Mouse (Mus musculus): ENCODE data around the gene Rgs4. TPM values are rescaled to one million over a fixed set of nuclear protein-coding genes. Genes with fewer than 3 reads are reported as not detected.

Gene Rgs4
- total and polyA plus RNA-seq, 2 experiments from 2014 or later = 4.4 to 6.7 TPM

- H3K4me2 ChIP-seq (ENCODE audit: low read depth, low read length) = no peak overlapping the region
- H3K4me3 ChIP-seq (ENCODE audit: low read depth, low read length) = no peak overlapping the region
- no peak overlapping the region for H3K27ac ChIP-seq (ENCODE audit: low read depth)
- 76% methylated on average over 2 of the region's 2 CpGs for WGBS
- H3K27me3 ChIP-seq (ENCODE audit: control insufficient read depth, insufficient read depth, low read length) = no peaks in the 10 kb centered on the region
- DNase-seq (ENCODE audit: low spot score) (no peak), ATAC-seq (ENCODE audit: insufficient read depth, low read depth) (no peak)
- no peak overlapping the region for H3K9ac ChIP-seq (replicated peaks; ENCODE audit: low read depth, low read length)
- TF ChIP-seq EP300 (IDR thresholded peaks at IDR 0.05; ENCODE audit: low read depth) (no peak), CTCF (IDR thresholded peaks at IDR 0.05; ENCODE audit: low read depth) (no peak)
- no peaks in the 10 kb centered on the region for H3K9me3 ChIP-seq (replicated peaks; ENCODE audit: control insufficient read depth, low read length)
- no peaks in the 10 kb centered on the region for H3K36me3 ChIP-seq (replicated peaks; ENCODE audit: control insufficient read depth, insufficient read depth, low read length)
- no peaks in the 10 kb centered on the region for H3K4me1 ChIP-seq (ENCODE audit: control insufficient read depth, insufficient read depth)
Measured at GRCm38 (mm10) chr1:169699184-169699583, 48.3 kb downstream of the Rgs4 start.

GRCm38 (mm10) chr1:169697236-169697635 lies 50.2 kb downstream of the Rgs4 start:
- Histone ChIP-seq H3K4me1 (ENCODE audit: control insufficient read depth, insufficient read depth) (no peaks in the 10 kb centered on the region), H3K27ac (ENCODE audit: low read depth) (no peak overlapping the region), H3K9me3 (replicated peaks; ENCODE audit: control insufficient read depth, low read length) (no peaks in the 10 kb centered on the region), H3K4me2 (ENCODE audit: low read depth, low read length) (no peak overlapping the region), H3K9ac (replicated peaks; ENCODE audit: low read depth, low read length) (no peak overlapping the region), H3K27me3 (ENCODE audit: control insufficient read depth, insufficient read depth, low read length) (no peaks in the 10 kb centered on the region), H3K36me3 (replicated peaks; ENCODE audit: control insufficient read depth, insufficient read depth, low read length) (no peaks in the 10 kb centered on the region), H3K4me3 (ENCODE audit: low read depth, low read length) (no peak overlapping the region)
- TF ChIP-seq EP300 (IDR thresholded peaks at IDR 0.05; ENCODE audit: low read depth) (no peak), CTCF (IDR thresholded peaks at IDR 0.05; ENCODE audit: low read depth) (no peak)
- ATAC-seq (ENCODE audit: insufficient read depth, low read depth) = no peak
- no peak for DNase-seq (ENCODE audit: low spot score)
- WGBS = 65% methylated on average over 4 of the region's 4 CpGs

GRCm38 (mm10) chr1:169695356-169695755 lies 52.1 kb downstream of the Rgs4 start:
- H3K4me3 ChIP-seq (ENCODE audit: low read depth, low read length) = no peak overlapping the region
- H3K4me2 ChIP-seq (ENCODE audit: low read depth, low read length) = no peak overlapping the region
- H3K36me3 ChIP-seq (replicated peaks; ENCODE audit: control insufficient read depth, insufficient read depth, low read length) = no peaks in the 10 kb centered on the region
- no peaks in the 10 kb centered on the region for H3K27me3 ChIP-seq (ENCODE audit: control insufficient read depth, insufficient read depth, low read length)
- no peak for TF ChIP-seq EP300 (IDR thresholded peaks at IDR 0.05; ENCODE audit: low read depth)
- H3K4me1 ChIP-seq (ENCODE audit: control insufficient read depth, insufficient read depth) = no peaks in the 10 kb centered on the region
- ATAC-seq (ENCODE audit: insufficient read depth, low read depth) (no peak), DNase-seq (ENCODE audit: low spot score) (no peak)
- H3K27ac ChIP-seq (ENCODE audit: low read depth) = no peak overlapping the region
- WGBS = 64% methylated on average over 3 of the region's 3 CpGs
- H3K9me3 ChIP-seq (replicated peaks; ENCODE audit: control insufficient read depth, low read length) = no peaks in the 10 kb centered on the region
- H3K9ac ChIP-seq (replicated peaks; ENCODE audit: low read depth, low read length) = no peak overlapping the region

- no peak for DNase-seq (ENCODE audit: low spot score)
- Histone ChIP-seq H3K27me3 (ENCODE audit: control insufficient read depth, insufficient read depth, low read length) (no peaks in the 10 kb centered on the region), H3K9me3 (replicated peaks; ENCODE audit: control insufficient read depth, low read length) (no peaks in the 10 kb centered on the region), H3K4me3 (ENCODE audit: low read depth, low read length) (no peak overlapping the region), H3K36me3 (replicated peaks; ENCODE audit: control insufficient read depth, insufficient read depth, low read length) (no peaks in the 10 kb centered on the region), H3K4me2 (ENCODE audit: low read depth, low read length) (no peak overlapping the region), H3K9ac (replicated peaks; ENCODE audit: low read depth, low read length) (no peak overlapping the region), H3K4me1 (ENCODE audit: control insufficient read depth, insufficient read depth) (no peaks in the 10 kb centered on the region), H3K27ac (ENCODE audit: low read depth) (no peak overlapping the region)
- ATAC-seq (ENCODE audit: insufficient read depth, low read depth) = no peak
- WGBS = 60% methylated on average over 3 of the region's 3 CpGs
- TF ChIP-seq EP300 (IDR thresholded peaks at IDR 0.05; ENCODE audit: low read depth) = no peak
Measured at GRCm38 (mm10) chr1:169693537-169693936, 53.9 kb downstream of the Rgs4 start.

GRCm38 (mm10) chr1:169693040-169693439 lies 54.4 kb downstream of the Rgs4 start:
- no peak overlapping the region for H3K27ac ChIP-seq (ENCODE audit: low read depth)
- H3K4me2 ChIP-seq (ENCODE audit: low read depth, low read length) = no peak overlapping the region
- no peaks in the 10 kb centered on the region for H3K4me1 ChIP-seq (ENCODE audit: control insufficient read depth, insufficient read depth)
- no peaks in the 10 kb centered on the region for H3K9me3 ChIP-seq (replicated peaks; ENCODE audit: control insufficient read depth, low read length)
- no peak for ATAC-seq (ENCODE audit: insufficient read depth, low read depth)
- H3K36me3 ChIP-seq (replicated peaks; ENCODE audit: control insufficient read depth, insufficient read depth, low read length) = no peaks in the 10 kb centered on the region
- 76% methylated on average over 2 of the region's 2 CpGs for WGBS
- no peaks in the 10 kb centered on the region for H3K27me3 ChIP-seq (ENCODE audit: control insufficient read depth, insufficient read depth, low read length)
- TF ChIP-seq CTCF (IDR thresholded peaks at IDR 0.05; ENCODE audit: low read depth) = no peak
- TF ChIP-seq EP300 (IDR thresholded peaks at IDR 0.05; ENCODE audit: low read depth) = no peak
- no peak overlapping the region for H3K9ac ChIP-seq (replicated peaks; ENCODE audit: low read depth, low read length)
- no peak overlapping the region for H3K4me3 ChIP-seq (ENCODE audit: low read depth, low read length)
- no peak for DNase-seq (ENCODE audit: low spot score)

Other genes starting within 250 kb of the Rgs4 start
- gene Nuf2, start 216.2 kb downstream of the Rgs4 start, total RNA-seq (2014; rRNA removed; ENCODE audit: low replicate concordance) = 18.2 and 27.9 TPM in 2 replicates
- gene Nuf2, start 216.2 kb downstream of the Rgs4 start, polyA plus RNA-seq (2015; fragmentation: Nextera tagmentation; extraction: Ambion mirVana) = 14.5 and 15.3 TPM in 2 replicates
- gene Rgs5, start 92.1 kb downstream of the Rgs4 start, total RNA-seq (2014; rRNA removed; ENCODE audit: low replicate concordance) = 48.2 and 94.3 TPM in 2 replicates
- 20.8 and 22.5 TPM in 2 replicates for gene Rgs5, start 92.1 kb downstream of the Rgs4 start, polyA plus RNA-seq (2015; fragmentation: Nextera tagmentation; extraction: Ambion mirVana)
- gene Ccdc190, start 181.0 kb upstream of the Rgs4 start, total RNA-seq (2014; rRNA removed; ENCODE audit: low replicate concordance) = not detected in 2 replicates
- gene Ccdc190, start 181.0 kb upstream of the Rgs4 start, polyA plus RNA-seq (2015; fragmentation: Nextera tagmentation; extraction: Ambion mirVana) = not detected in 2 replicates
- 45.6 and 62.4 TPM in 2 replicates for gene Hsd17b7, start 221.6 kb upstream of the Rgs4 start, total RNA-seq (2014; rRNA removed; ENCODE audit: low replicate concordance)
- 36.9 and 39.4 TPM in 2 replicates for gene Hsd17b7, start 221.6 kb upstream of the Rgs4 start, polyA plus RNA-seq (2015; fragmentation: Nextera tagmentation; extraction: Ambion mirVana)